Mouse (Mus musculus) CH12.LX (cell line): Measurements from ENCODE around the gene Dtnb. TPM values are rescaled to one million over a fixed set of nuclear protein-coding genes. Genes with fewer than 3 reads are reported as not detected.

Source experiments
- DNase-seq: peaks from one replicate; pipeline ENCODE4 v3.0.0-alpha.2; 2013; ENCODE audit errors: extremely low read depth
- H3K27ac ChIP-seq: 2 replicates; pipeline ENCODE4 v1.5.1; 2012; ENCODE audit warnings: low read depth, mild to moderate bottlenecking, control low read depth, moderate library complexity; ENCODE audit not compliant: insufficient read depth
- H3K27me3 ChIP-seq: replicated peaks from 2 replicates; pipeline ENCODE3; 2012; ENCODE audit warnings: inconsistent platforms
- H3K36me3 ChIP-seq, 2 experiments: replicated peaks in 1 of 2; 2 replicates each; pipeline versions ENCODE3 to v1.6.1; 2012; ENCODE audit warnings: inconsistent platforms in 1 of 2, low read length in 1 of 2, mild to moderate bottlenecking in 1 of 2, mixed read lengths in 1 of 2, moderate library complexity in 1 of 2; ENCODE audit not compliant: control insufficient read depth in 1 of 2, insufficient read depth in 1 of 2
- H3K4me1 ChIP-seq, 2 experiments: 2 replicates each; pipeline ENCODE4 v1.6.1; 2012; ENCODE audit warnings: inconsistent platforms in 1 of 2, moderate library complexity in 1 of 2; ENCODE audit not compliant: insufficient read depth in 2 of 2, control insufficient read depth in 1 of 2
- H3K4me2 ChIP-seq: 2 replicates; pipeline ENCODE4 v1.6.1; 2012; ENCODE audit warnings: low read depth, mild to moderate bottlenecking, control low read depth; ENCODE audit not compliant: poor library complexity, insufficient read depth, severe bottlenecking
- H3K4me3 ChIP-seq, 3 experiments: fragments of 150-350 bp in 1 of 3; sonication (generic) in 1 of 3; replicated peaks in 1 of 3; 2 replicates each; pipeline versions ENCODE3 to v1.5.1; 2011 to 2012; ENCODE audit warnings: low read depth in 2 of 3, low read length in 2 of 3, mild to moderate bottlenecking in 2 of 3, moderate library complexity in 2 of 3, control low read depth in 1 of 3, improper control_type of control experiment in 1 of 3, inconsistent platforms in 1 of 3, mixed read lengths in 1 of 3; ENCODE audit not compliant: poor library complexity in 1 of 3
- H3K79me2 ChIP-seq: replicated peaks from 2 replicates; pipeline ENCODE4 v1.6.1; 2012; ENCODE audit warnings: mild to moderate bottlenecking, moderate library complexity; ENCODE audit not compliant: control insufficient read depth, poor library complexity, insufficient read depth, severe bottlenecking; ENCODE audit errors: extremely low read depth
- H3K9ac ChIP-seq: 2 replicates; pipeline ENCODE4 v1.6.1; 2012; ENCODE audit warnings: low read depth, mild to moderate bottlenecking, control low read depth, moderate library complexity; ENCODE audit not compliant: insufficient read depth
- H3K9me3 ChIP-seq: replicated peaks from 2 replicates; pipeline ENCODE3; 2012; ENCODE audit warnings: low read length, inconsistent platforms, mixed read lengths
- BHLHE40 ChIP-seq: IDR thresholded peaks from 2 replicates; pipeline ENCODE4 v1.6.1; 2011; ENCODE audit warnings: mild to moderate bottlenecking, low read depth, low read length, improper control_type of control experiment
- CHD1 ChIP-seq: IDR thresholded peaks from 2 replicates; pipeline ENCODE4 v1.6.1; 2012; ENCODE audit warnings: low read depth, low read length, improper control_type of control experiment, inconsistent platforms
- CHD2 ChIP-seq: IDR thresholded peaks from 2 replicates; pipeline ENCODE4 v1.6.1; 2011; ENCODE audit warnings: low read length, improper control_type of control experiment
- CTCF ChIP-seq, 2 experiments: IDR thresholded peaks in 1 of 2; conservative IDR thresholded peaks in 1 of 2; 2 replicates each; pipeline ENCODE4 v1.5.1; 2011 to 2012; ENCODE audit warnings: low read depth in 2 of 2, low read length in 2 of 2, improper control_type of control experiment in 1 of 2, inconsistent platforms in 1 of 2, mild to moderate bottlenecking in 1 of 2, moderate library complexity in 1 of 2
- E2F4 ChIP-seq: IDR thresholded peaks from 2 replicates; pipeline ENCODE4 v1.6.1; 2011; ENCODE audit warnings: low read depth, low read length, improper control_type of control experiment; ENCODE audit not compliant: insufficient replicate concordance
- ELF1 ChIP-seq: IDR thresholded peaks from 2 replicates; pipeline ENCODE4 v1.6.1; 2014; ENCODE audit warnings: low read depth, mild to moderate bottlenecking, inconsistent platforms, low read length, improper control_type of control experiment
- HCFC1 ChIP-seq: IDR thresholded peaks from 2 replicates; pipeline ENCODE4 v1.6.1; 2012; ENCODE audit warnings: low read depth, mild to moderate bottlenecking, inconsistent platforms, low read length, improper control_type of control experiment
- IRF4 ChIP-seq: IDR thresholded peaks from 2 replicates; pipeline ENCODE4 v1.6.1; 2014; ENCODE audit warnings: low read depth, mild to moderate bottlenecking, inconsistent platforms, low read length, improper control_type of control experiment
- KAT2A ChIP-seq: IDR thresholded peaks from 2 replicates; pipeline ENCODE4 v1.6.1; 2012; ENCODE audit warnings: low read length, improper control_type of control experiment, inconsistent platforms; ENCODE audit not compliant: insufficient replicate concordance
- MAZ ChIP-seq: IDR thresholded peaks from 2 replicates; pipeline ENCODE4 v1.6.1; 2012; ENCODE audit warnings: low read depth, mild to moderate bottlenecking, inconsistent platforms, low read length, improper control_type of control experiment, moderate library complexity
- MEF2A ChIP-seq: IDR thresholded peaks from 2 replicates; pipeline ENCODE4 v1.6.1; 2014; ENCODE audit warnings: low read depth, mild to moderate bottlenecking, inconsistent platforms, low read length, improper control_type of control experiment, borderline replicate concordance
- MXI1 ChIP-seq: IDR thresholded peaks from 2 replicates; pipeline ENCODE4 v1.6.1; 2011; ENCODE audit warnings: mild to moderate bottlenecking, low read depth, low read length, improper control_type of control experiment
- MYC ChIP-seq: IDR thresholded peaks from 2 replicates; pipeline ENCODE4 v1.6.1; 2011; ENCODE audit warnings: low read depth, mild to moderate bottlenecking, improper control_type of control experiment, low read length
- NELFE ChIP-seq: IDR thresholded peaks from 2 replicates; pipeline ENCODE4 v1.6.1; 2011; ENCODE audit warnings: low read depth, low read length, improper control_type of control experiment
- NRF1 ChIP-seq: IDR thresholded peaks from 2 replicates; pipeline ENCODE4 v1.6.1; 2014; ENCODE audit warnings: low read depth, mild to moderate bottlenecking, inconsistent platforms, low read length, improper control_type of control experiment, moderate library complexity
- PAX5 ChIP-seq: IDR thresholded peaks from 2 replicates; pipeline ENCODE4 v1.6.1; 2012; ENCODE audit warnings: low read length, inconsistent platforms, mixed read lengths
- POLR2AphosphoS2 ChIP-seq: IDR thresholded peaks from 2 replicates; pipeline ENCODE4 v1.6.1; 2011; ENCODE audit warnings: low read depth, low read length, improper control_type of control experiment
- SIN3A ChIP-seq: IDR thresholded peaks from 2 replicates; pipeline ENCODE4 v1.6.1; 2012; ENCODE audit warnings: low read length, improper control_type of control experiment, inconsistent platforms
- UBTF ChIP-seq: IDR thresholded peaks from 2 replicates; pipeline ENCODE4 v1.6.1; 2012; ENCODE audit warnings: low read depth, mild to moderate bottlenecking, inconsistent platforms, low read length, improper control_type of control experiment, moderate library complexity
- USF2 ChIP-seq: conservative IDR thresholded peaks from 2 replicates; pipeline ENCODE4 v1.6.1; 2011; ENCODE audit warnings: low read depth, low read length, improper control_type of control experiment
- ZKSCAN1 ChIP-seq: IDR thresholded peaks from 2 replicates; pipeline ENCODE4 v1.6.1; 2012; ENCODE audit warnings: low read depth, inconsistent platforms, low read length, improper control_type of control experiment, borderline replicate concordance
- ZMIZ1 ChIP-seq: IDR thresholded peaks from 2 replicates; pipeline ENCODE4 v1.6.1; 2012; ENCODE audit warnings: low read depth, mild to moderate bottlenecking, inconsistent platforms, low read length, improper control_type of control experiment
- dilution Hi-C: fragments of 300-500 bp; cut with MboI; formaldehyde crosslinking; loops from 2 replicates; pipeline ENCODE4 v1.14.3; 2020; ENCODE audit warnings: low sequenced_read_pairs; ENCODE audit not compliant: extremely low pct_unique_long_range_greater_than_20kb, extremely low pct_ligation_motif_present
- in situ Hi-C: fragments of 300-500 bp; cut with MboI; formaldehyde crosslinking; loops from 3 replicates; pipeline ENCODE4 v1.14.3; 2019; ENCODE audit warnings: low sequenced_read_pairs, low pct_ligation_motif_present, low pct_unique_long_range_greater_than_20kb, mixed read lengths
- polyA plus RNA-seq: library from polyadenylated mRNA; unstranded; fragments of >175 nt; gene quantifications from 2 replicates; pipeline ENCODE4 v1.2.1, GENCODE M21; 2012; ENCODE audit warnings: low read depth; ENCODE audit not compliant: insufficient read length
- total RNA-seq, 2 experiments: library from RNA; depleted of rRNA; stranded (reverse); fragments of 300-350 nt in 1 of 2; fragments of >200 nt in 1 of 2; gene quantifications; 2 replicates each; pipeline ENCODE4 v1.2.3; 2012 to 2014

The Dtnb gene
- total and polyA plus RNA-seq, 3 experiments, result 8.1 to 26.0 (median 17.4) TPM

- H3K4me2 ChIP-seq, result no peak overlapping the region
- no peaks in the 10 kb centered on the region for H3K27me3 ChIP-seq
- peaks cover 2 to 34% of the 10 kb centered on the region in 2 experiments for H3K36me3 ChIP-seq
- peaks cover 2% of the 10 kb centered on the region; the same call in 1 of the 2 replicates for H3K79me2 ChIP-seq
- H3K4me3 ChIP-seq, result no peak overlapping the region
- dilution Hi-C loops (no loop called here), in situ Hi-C loops (no loop called here)
- no peak overlapping the region for H3K9ac ChIP-seq
- H3K27ac ChIP-seq, result no peak overlapping the region
- H3K9me3 ChIP-seq, result no peaks in the 10 kb centered on the region
- H3K4me1 ChIP-seq, result peaks cover 16 to 69% of the 10 kb centered on the region in 2 experiments
- TF ChIP-seq PAX5 (no peak), MYC (no peak), USF2 (no peak), CHD1 (no peak), POLR2AphosphoS2 (no peak), HCFC1 (no peak), CHD2 (no peak), MXI1 (no peak), ZMIZ1 (no peak), NRF1 (no peak), ELF1 (no peak)
- DNase-seq, result no peak
These were observed 238.3 kb downstream of the Dtnb start for GRCm38 (mm10) chr12:3810455-3810854.

DNA sequence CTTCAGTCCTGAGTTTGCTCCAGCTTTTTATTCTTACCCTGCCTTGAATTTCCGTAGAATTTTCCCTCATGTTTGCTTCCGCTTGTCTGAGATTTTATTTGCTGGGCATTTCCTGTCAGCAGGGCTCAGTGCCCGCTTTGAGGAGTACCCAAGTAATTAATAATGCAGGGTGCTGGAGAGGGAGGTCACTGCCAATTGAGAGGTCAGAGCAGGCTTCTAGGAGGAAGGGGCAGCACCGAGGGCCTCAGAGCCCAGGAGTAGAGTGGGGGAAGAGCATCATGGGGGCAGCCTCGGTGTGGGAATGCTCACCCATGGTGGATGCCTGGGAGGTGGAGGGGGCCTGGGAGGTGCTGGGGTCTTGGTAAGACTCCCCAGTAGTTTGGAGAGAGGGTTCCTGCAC, 239.4 kb downstream of the Dtnb start:
- no peaks in the 10 kb centered on the region for H3K9me3 ChIP-seq
- in situ Hi-C loops, result no loop called here
- TF ChIP-seq IRF4 (no peak), ZKSCAN1 (no peak), UBTF (no peak), SIN3A (no peak), MYC (no peak), ELF1 (no peak), KAT2A (no peak), MAZ (no peak), BHLHE40 (no peak), MEF2A (no peak), NELFE (no peak), CTCF (conservative IDR thresholded peaks at IDR 0.05 in 1 of 2, IDR thresholded peaks at IDR 0.05 in 1 of 2; ENCODE audit: low read depth in 2 of 2, low read length in 2 of 2) (no peak), E2F4 (no peak)
- peaks cover 2 to 44% of the 10 kb centered on the region in 2 experiments for H3K36me3 ChIP-seq
- H3K4me3 ChIP-seq, result no peak overlapping the region
- DNase-seq, result no peak
- no peaks in the 10 kb centered on the region for H3K27me3 ChIP-seq
- dilution Hi-C loops, result no loop called here
- no peak overlapping the region for H3K4me2 ChIP-seq
- no peak overlapping the region for H3K9ac ChIP-seq
- H3K79me2 ChIP-seq, result peaks cover 2% of the 10 kb centered on the region; the same call in 1 of the 2 replicates
- H3K27ac ChIP-seq, result no peak overlapping the region
- H3K4me1 ChIP-seq, result peaks cover 11 to 63% of the 10 kb centered on the region in 2 experiments
